Mouse (Mus musculus) kidney, adult 8-10 months (tissue): ENCODE results near the gene Tctex1d2.
A peak's percentile ranks its signal among the peaks of the same experiment; 100 is the strongest.
"Not testable (repeated sequence)": the region's sequence is repeated elsewhere in the genome, so short reads cannot be mapped to it uniquely, and the experiment has no call there.

Source experiments
- DNase-seq, 2 experiments: peaks; one replicate each; pipeline ENCODE4 v3.0.0; 2022

The Tctex1d2 gene

DNA sequence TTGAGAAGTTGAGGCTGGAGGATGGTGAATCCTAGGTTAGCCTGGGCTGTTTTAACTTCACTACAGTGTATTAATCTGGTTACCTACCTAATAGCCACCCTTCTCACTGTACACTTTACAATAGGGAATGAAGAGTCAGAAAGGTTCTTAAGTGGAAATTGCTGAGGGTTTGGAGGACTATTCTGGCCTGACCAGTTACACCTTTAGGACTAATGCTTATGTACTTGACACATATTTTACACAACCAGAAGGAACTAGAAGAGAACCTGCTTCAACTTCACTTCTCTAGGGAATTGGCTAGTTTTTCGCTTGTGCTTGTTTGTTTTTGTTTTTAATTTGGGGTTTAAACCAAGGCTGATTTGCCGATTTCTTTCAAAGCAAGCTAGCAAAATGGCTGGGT lies 13.6 kb downstream of the Tctex1d2 start:
- no peak for DNase-seq

DNA sequence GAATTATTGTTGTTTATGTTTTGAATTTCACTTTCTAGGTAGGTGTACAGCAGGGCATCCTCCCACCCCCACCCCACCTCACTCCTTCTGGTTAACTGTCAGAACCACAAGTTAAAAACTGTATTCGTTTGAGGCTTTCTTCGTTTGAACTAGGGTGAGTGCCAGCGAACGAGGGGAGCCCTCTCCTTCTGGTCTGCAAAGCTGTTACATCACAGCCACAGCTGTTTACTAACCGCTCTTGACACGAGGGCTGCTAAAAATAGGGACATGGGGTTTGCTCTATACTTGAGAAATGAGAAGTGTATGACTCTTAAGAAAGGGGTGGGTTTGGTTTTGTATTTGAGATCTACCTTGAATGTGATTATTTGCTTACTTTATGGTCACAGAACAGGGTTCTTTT lies 14.6 kb downstream of the Tctex1d2 start:
- DNase-seq, result no peak

DNA sequence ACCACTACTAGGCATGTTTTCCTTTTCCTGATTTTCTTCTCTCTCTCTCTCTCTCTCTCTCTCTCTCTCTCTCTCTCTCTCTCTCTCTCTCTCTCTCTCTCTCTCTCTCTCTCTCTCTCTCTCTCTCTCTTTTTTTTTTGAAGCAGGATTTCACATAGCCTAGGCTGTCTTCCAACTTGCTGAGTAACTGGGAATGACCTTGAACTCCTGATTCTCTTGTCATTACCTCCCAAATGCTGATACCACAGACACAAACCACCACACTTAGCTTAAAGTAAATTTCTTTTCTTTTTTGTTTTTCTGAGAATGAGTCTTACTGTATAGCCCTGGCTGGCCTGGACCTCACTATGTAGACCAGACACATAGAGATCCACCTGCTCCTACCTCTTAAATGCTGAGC lies 15.2 kb downstream of the Tctex1d2 start:
- DNase-seq, result no peak

DNA sequence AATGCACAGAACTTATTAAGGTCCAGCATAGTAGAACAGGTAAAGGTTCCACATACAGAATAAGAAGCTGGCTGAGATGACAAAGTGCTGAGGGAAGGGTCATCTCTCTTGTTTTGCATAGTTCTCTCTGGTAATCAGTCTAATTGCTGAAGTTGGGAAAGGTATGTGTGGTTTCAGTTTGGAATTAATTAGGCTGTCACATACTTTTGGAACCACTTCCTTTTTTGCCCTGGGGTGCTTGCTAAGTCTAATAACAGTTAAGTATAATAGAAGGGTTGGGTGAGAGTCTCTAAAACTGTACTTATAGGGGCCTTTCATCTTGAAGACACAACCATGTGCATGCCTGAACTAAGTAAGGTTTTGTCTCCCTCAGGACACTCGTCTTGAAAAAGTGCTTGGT lies 17.2 kb downstream of the Tctex1d2 start:
- DNase-seq, result no peak

DNA sequence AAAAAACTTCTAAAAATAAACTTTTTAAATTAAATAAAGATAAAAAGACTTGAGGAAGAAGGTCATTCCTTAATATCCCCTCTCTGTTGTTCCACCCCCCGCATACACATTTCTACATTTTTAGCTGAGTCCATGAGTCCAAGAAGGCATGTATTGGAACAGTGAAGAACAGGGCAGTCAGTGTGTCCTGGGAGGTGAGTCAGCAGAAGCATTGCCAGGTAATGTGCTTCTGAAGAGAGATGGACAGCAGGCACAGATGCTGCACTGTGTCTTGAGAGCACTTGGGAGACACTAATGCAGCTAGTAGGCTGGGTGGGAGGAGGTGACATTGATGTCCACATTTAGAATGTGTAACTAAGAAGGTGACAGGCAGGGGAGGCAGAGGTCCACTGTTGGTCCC lies 17.8 kb downstream of the Tctex1d2 start:
- no peak for DNase-seq

DNA sequence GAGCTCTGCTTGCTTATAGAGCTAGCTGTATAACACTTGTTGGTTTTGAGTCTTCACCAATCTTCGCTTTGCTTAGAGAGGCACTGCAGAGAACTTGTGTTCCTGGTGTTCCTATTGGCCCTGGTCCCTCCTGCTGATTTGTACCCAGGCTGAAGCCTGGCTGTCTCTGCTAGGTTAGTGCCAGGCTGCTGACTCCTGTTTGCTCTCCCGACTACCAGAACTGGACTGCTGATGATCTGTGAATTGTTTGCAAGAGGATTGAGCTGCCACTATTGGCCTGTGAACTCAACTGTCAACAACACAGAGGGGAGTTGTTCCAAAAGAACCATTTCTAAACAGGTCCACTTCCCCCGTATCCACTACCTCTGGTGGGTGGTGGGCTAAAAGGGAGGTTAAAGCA lies 21.9 kb downstream of the Tctex1d2 start:
- DNase-seq, result no peak

DNA sequence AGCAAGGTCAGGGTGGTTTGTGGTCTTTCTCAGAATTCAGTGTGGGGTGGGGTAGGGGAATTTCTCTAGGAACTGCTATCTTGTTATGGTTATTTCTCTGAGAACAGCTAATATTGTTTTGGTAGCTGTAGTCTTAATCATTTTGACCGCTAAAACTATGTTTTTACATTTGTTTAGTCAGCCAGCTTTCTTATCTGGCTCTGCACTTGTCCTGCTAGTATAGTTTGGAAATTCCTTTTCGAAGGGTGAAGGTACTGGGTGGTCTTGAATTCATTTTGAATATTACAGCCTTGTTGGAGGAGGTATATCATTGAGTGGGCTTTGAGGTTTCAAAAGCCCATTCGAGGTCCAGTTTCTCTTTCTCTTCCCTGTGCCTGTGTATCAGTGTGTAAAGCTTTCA lies 25.1 kb downstream of the Tctex1d2 start:
- not testable (repeated sequence) for DNase-seq

DNA sequence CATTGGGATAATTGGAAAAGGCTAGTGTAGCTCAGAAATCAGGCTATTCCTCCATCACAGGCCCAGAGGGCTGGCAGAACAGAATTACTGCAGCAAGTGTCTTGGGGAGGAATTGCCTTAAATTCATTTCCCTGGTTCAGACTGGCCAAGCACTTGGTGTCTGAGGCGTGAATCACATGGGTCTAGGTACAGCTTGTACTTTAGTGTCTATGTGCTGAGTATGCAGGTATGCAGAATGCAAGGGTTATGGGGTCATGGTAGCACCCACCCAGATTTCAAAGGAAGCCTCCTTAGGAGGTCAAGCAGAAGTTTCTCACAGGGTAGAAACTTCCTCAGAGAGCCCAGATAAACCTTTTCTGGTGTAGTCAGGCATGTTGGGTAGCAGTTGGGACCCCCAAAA lies 26.1 kb downstream of the Tctex1d2 start:
- no peak for DNase-seq

DNA sequence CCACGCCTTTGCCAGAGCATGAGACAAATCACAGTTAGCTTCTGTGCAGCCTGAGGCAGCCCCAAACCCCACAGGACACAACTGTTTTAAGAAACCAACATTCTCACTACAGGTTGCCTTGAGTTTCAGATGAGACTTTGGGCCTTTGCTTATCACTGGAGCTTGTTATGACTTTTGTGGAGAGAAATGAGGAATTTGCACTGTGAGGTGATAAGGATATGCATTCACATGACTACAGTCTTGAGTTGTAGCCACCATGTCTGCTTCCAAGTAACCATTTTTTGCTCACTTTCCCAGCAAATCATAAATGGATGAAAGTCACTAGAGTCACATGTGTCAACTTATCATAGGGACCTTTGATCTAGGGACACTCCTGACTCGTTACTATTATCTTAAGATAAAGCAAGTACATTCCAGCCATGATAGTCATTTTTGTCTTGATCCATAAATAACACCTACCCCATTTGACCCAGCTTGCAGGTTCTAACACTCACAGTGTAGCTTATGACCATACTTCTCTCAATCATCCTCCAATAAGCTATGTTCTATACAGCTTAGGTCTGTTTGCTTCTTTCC lies 27.1 kb downstream of the Tctex1d2 start:
- DNase-seq, result no peak

DNA sequence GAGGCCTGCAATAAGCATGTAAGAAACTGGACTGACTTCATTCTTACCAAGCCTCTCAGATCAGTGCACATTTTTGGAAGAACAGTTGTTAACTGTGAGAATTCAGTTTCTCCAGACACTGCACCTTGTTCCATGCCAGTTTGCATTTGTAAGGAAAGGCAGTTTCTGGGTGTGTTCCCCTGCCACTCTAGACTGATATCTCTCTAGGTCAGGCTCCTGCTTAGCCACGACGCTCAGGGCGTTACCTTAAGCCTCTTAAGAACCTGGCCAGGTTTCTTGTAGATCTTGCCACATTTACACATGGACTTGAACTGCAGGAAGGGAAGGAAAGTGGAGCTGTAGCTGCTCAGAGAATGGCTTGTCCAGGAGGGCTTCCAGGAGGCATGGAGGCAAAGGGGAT lies 30.2 kb downstream of the Tctex1d2 start:
- no peak for DNase-seq

DNA sequence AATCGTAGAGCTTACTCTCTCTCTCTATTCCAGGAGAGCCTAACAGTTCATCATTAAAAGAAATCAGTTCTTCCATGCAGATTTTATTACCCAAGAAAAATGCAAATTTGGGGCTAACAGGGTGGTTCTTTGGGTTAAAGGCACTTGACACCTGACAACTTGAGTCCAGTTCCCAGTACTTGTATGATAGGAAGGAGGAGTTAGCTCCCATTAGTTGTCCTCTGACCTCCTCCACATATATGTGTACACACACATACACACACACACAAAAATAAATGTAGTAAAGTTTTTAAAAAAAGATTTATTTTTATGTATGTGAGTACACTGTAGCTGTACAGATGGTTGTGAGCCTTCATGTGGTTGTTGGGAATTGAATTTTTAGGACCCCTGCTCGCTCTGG lies 30.6 kb downstream of the Tctex1d2 start:
- DNase-seq, result no peak

DNA sequence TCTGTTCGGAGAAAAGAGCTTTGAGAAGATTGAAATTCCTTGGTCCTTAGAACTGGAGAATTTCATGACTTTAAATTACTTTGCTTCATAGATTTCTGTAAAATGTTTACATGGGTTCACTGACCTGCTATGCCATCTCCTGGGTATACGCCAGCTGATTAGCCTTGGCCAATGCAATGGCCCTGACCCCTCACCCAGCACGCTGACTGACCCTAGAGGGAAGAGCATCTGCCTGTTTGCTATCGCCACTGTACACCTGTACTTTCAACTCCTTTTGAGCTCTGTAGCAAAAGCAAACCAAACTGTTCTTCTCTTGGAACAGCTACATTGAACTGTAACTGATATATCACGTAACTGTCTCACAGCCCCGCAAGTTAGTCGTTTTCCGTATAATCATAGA lies 33.6 kb downstream of the Tctex1d2 start:
- no peak for DNase-seq

DNA sequence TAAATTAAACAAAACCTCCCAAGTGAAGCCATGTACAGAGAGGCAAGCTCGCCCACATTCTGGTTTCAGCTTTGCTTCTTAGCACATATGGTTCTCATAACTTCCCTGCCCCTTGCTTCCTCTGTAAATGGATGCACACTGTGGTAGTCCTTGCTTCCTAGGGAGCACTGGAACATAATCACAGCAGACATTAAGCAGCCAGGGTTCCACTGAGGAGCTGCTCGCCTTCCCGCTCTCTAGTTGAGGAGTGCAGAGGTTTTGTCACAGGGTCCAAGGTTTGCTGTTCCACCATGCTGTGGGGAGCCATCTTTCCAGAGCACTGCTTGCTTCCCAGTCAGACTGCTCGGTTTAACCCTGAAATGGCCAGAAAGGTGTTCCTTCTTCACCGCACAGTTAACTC lies 35.1 kb downstream of the Tctex1d2 start:
- DNase-seq, result no peak

DNA sequence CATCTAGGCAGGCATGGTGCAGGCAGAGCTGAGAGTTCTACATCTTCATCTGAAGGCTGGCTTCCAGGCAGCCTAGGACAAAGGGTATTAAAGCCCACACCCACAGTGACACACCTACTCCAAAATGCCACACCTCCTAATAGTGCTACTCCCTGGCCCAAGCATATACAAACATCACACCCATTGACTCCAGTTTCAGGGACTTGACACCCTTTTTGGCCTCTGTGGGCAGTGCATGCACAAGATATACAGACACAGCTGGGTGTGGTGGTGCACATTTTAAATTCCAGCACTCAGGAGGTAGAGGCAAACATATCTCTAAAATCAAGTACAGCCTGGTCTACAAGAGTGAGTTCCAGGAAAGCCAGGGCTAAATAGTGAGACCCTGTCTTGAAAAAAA lies 36.6 kb downstream of the Tctex1d2 start:
- no peak for DNase-seq

DNA sequence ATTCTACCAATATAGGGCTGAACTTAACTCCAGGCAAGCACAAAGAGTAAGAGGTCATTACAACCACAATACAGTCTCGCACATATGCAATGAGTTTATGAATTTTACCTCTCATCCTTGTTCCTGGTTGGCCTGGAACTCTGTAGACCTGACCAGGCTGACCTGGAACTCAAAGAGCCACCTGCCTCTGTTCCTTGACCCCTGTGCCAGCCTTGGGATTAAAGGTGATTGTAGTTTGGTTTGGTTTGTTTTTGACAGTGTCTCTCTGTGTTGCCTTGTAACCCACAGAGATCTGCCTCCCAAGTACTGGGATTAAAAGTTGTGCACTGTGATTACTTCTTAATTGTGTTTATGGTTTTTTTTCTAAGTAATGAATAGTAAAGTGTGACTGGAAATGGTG lies 37.3 kb downstream of the Tctex1d2 start:
- DNase-seq, result peak in 1 of 2 experiments; percentile 28

DNA sequence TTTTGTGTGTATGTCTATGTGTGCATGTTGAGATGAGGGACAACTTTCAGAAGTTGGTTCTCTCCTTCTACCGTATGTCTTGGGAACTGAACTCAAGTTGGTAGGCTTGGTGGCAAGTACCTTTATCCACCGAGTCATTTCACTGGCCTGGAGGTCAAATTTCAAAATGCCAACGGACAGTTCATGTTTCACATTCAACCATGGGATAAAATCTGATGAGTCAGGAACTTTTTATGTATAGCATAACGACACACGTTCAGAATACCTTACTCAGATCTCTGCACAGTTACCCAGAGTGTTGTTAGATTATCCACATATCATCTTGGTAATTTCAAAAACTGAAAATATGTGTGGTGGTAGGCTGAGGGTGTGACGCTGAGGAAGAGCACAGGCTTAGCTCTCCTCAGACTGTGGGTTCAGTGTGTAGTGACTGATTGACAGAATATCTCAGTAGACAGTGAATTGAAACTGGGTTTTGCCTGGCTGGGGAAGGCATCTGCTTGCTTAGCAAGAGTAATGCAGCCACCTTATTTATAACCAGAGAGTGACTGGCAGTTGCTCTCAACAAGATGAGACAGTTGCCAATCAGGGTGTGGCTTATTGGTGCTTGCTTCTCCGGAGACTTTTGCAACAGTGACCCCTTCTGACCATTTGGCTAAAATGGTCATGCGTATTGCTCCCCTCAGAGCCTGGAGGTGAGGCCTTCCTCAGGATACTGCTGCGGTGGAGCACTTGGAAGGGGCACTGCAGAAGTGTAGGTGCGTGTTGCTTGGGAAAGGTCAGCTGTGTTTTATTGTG lies 38.3 kb downstream of the Tctex1d2 start:
- peak; percentile 85 to 86 for DNase-seq

DNA sequence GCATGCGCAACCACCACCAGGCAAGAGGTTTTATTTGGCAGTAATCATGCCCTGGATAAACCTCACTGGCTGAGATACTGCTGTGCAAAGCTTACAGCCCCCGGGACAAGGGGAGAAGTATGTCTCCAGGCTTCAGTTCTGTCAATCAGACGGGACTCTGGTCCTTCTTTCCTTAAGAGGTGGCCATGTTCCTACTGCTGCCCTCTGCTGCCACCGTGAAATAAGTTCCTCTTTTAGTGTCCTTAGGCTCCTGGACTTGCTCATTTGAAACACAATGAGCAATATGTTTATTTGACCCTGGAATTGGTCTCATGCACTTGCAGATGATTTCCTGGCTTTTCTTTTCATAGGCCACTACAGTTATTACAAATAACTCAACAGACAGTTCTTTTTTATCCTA lies 41.0 kb downstream of the Tctex1d2 start:
- DNase-seq, result no peak

DNA sequence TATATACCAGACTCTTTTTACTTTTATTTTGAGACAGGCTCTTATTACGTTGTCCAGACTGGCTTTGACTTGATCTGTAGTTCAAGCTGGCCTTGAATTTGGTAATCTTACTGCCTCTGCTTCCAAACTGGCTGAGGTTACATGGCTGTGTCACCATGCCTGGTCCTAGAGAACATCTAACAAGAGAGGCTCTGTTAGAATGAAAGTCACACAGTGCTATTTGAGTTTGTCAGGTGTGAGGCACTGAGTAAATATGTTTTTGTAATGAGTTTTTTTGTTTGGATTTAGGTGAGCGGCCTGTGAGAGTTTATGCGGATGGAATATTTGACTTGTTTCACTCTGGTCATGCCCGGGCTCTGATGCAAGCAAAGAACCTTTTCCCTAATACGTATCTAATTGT lies 42.2 kb downstream of the Tctex1d2 start:
- DNase-seq, result no peak

DNA sequence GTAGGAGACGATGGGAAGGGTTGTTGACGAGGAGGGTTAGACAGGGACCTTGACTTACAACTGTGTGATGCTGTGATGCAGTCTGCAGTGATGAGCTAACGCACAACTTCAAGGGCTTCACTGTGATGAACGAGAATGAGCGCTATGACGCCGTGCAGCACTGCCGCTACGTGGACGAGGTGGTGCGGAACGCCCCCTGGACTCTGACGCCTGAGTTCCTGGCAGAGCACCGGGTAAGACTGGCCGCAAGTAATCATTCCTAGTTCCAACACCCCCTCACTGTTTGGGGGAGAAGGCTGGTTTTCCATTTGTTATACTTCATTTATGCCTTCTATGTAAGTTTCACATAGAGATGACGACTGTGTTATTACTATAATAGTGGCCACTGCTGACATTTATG lies 43.4 kb downstream of the Tctex1d2 start:
- no peak for DNase-seq

DNA sequence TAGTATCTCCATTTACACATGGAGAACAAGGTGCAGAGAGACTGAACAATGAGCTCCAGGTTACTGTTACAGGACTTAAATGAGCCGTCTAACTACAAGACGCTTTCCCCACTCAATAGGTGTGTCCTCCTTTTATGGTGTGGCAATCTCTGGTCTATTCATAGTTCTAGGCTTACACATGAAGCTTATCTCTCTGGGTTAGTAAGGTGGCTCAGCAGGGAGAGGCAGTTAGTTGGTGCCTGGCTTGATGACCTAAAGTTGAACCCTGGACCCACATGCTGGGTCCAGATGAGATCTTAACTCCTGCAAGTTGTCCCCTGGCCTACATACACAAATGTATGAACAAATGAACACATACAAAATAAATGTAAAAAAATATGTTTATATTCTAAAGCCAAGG lies 43.9 kb downstream of the Tctex1d2 start:
- DNase-seq, result no peak

DNA sequence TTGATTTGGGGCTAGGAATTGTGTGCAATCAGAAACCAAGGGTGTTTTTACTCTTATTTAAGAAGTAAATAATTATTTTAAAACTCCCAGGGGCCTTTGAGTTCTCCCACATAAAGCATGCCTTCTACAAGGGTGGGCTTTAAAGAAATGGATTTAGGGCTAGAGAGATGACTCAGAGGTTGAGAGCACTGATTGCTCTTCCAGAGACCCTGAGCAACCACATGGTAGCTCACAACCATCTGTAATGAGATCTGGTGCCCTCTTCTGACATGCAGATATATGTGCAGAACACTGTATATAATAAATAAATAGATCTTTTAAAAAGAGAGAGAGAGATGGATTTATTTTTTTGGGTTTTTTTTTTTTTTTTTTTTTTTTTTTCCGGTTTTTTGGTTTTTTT lies 45.4 kb downstream of the Tctex1d2 start:
- DNase-seq, result no peak

DNA sequence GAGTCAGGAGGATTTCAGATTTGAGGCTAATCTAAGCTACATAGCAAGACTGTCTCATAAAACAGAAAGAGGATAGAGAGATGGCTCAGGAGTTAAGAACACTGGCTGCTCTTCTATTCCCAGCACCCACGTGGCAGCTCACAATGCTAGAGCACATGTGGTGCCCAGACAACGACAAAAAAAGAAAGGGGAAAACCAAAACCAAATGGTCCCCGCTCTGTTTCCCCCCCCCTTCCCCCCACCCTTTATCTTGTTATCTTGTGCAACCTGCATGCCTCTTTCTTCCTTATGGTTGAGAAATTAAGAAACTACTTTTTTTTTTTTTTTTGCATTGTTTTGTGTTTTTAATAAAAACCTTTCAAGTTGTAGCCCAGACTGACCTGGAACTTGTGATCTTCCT lies 49.0 kb downstream of the Tctex1d2 start:
- DNase-seq, result no peak

DNA sequence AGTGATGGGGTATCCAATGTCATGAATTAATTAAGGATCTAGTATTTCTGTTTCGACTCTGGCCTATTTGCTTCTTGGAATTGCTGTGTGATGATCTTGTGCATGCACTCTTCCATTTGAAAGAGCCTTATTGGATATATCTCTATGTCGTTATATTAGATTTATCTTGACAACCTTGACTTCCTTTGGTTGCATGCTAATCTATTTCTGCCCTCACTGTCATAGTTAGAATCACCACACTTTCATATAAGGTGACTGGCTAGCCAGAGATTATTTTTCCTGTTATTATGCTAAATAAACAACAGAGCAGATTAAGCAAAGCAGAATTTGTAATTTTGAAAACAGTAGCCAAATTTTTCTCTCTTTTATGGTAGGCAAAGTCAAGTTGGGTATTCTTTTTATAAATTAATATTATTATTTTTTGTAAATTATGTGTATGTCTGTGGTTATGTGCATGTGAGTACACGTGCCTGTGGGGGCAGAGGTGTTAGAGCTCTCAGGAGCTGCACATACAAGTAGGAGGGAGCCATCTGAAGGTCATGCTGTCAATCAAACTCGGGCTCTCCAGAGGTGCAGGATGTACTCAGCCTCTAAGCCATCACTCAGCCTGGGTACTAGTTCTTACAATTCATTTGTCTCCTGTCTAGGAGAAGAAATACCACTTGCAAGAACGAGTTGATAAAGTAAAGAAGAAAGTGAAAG lies 50.1 kb downstream of the Tctex1d2 start:
- no peak for DNase-seq

DNA sequence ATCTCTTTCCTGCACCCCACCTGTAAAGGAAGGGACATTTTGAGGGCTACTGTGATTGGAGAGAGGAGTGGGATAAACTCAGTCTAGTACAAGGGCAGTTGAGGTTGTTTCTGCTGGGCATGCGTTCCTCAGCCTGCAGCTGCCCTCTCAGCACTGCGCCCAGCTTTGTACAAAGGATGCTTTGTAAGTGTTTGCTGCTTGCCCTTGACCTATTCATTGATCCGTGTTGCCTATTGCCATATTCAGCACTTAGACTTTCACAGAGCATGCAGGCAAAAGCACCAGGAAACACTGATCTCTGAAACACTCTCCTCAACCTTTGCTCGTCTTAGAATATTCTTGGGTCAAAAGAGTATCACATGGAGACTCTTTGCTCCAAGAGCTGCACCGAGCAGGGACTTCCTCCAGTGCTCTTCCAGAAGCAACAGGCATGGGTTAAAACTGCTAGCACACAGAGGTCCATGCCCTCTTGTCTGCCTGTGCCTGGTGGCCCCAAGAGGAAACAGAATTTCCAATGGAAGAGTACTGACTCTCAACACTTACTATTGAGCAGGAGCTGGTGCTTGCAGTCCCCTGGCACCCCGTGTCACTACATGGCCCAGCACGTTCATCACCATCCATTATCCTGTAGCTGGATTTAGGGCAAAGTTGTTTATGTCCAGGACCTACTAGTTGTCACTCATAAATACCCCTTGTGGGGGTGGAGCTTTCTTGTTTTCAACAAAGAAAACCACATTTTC lies 52.9 kb downstream of the Tctex1d2 start:
- DNase-seq, result peak; percentile 32 to 61
